Mouse (Mus musculus): ENCODE data around the gene Rgcc.

- TF ChIP-seq IRF4 (IDR thresholded peaks at IDR 0.05; ENCODE audit: low read depth, low read length) (no peak), RCOR1 (conservative IDR thresholded peaks at IDR 0.05; ENCODE audit: low read depth, low read length) (no peak), NELFE (IDR thresholded peaks at IDR 0.05; ENCODE audit: low read depth, low read length) (no peak), UBTF (IDR thresholded peaks at IDR 0.05; ENCODE audit: low read depth, low read length) (no peak), ZMIZ1 (IDR thresholded peaks at IDR 0.05; ENCODE audit: low read depth, low read length) (no peak), MEF2A (IDR thresholded peaks at IDR 0.05; ENCODE audit: borderline replicate concordance, low read depth, low read length) (no peak), POLR2A (IDR thresholded peaks at IDR 0.05; ENCODE audit: low read depth, low read length) (no peak), MAX (IDR thresholded peaks at IDR 0.05; ENCODE audit: low read length) (no peak), CTCF (conservative IDR thresholded peaks at IDR 0.05 in 1 of 2, IDR thresholded peaks at IDR 0.05 in 1 of 2; ENCODE audit: low read depth in 2 of 2, low read length in 2 of 2) (no peak)
Observed at GRCm38 (mm10) chr14:79283952-79284351, 17.5 kb downstream of the Rgcc start.
